Comparison of ENCODE assay signal across 19 mouse cellular contexts in the genomic region with DNA sequence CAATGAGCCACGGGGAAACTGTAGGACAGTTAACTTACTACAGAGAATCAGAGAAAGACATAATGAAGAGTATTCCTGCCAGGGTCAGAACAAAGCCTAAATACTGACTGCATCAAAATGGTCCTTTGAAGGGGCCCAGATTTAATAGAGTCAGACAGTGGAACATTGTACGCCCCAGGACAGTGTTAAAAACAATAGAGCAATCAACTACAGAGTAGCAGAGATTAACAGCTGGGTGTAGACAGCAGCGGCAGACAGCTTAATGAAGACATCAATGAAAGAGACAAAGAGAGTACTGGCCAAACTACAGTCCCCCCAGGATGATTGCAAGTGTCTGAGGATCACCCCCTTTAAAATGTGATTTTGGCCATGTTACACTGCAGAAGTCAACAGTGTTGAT.
DNase-seq lines count a peak whose midpoint lies in the region; ATAC-seq and TF ChIP-seq lines count a peak whose summit lies in the region.
"Had no signal": no experiment of that assay in that cellular context is flagged by ENCODE, and none has a peak within 500 bp of the region (broad histone marks: within the 10 kb centered on the region; RNA-seq: fewer than 3 reads in every experiment).

No protein-coding gene starts in this region.

- no peak overlapping the region for H3K4me2 ChIP-seq in hindbrain, embryonic 16.5 days (ENCODE audit: low read length)
- H3K4me2 ChIP-seq in hindbrain, embryonic 12.5 days (replicated peaks) = no peak overlapping the region
- no peak overlapping the region for H3K4me2 ChIP-seq in midbrain, embryonic 14.5 days (ENCODE audit: low read length)
- H3K4me2 ChIP-seq: embryonic facial prominence, embryonic 12.5 days; forebrain, embryonic 15.5 days had no signal

- no peaks in the 10 kb centered on the region for H3K27me3 ChIP-seq in hindbrain, embryonic 16.5 days (replicated peaks; ENCODE audit: control insufficient read depth, insufficient read depth, low read length)
- H3K27me3 ChIP-seq in hindbrain, embryonic 12.5 days = no peaks in the 10 kb centered on the region
- no peaks in the 10 kb centered on the region for H3K27me3 ChIP-seq in midbrain, embryonic 14.5 days (ENCODE audit: control insufficient read depth, insufficient read depth, low read length)
- H3K27me3 ChIP-seq: embryonic facial prominence, embryonic 12.5 days; forebrain, embryonic 15.5 days had no signal

- DNase-seq in ES-E14 (ENCODE audit: low read depth, low spot score) = peak; percentile 7
- peak; percentile 14 for DNase-seq in midbrain, embryonic 14.5 days
- DNase-seq in retina, embryonic 14.5 days (ENCODE audit: low spot score) = peak; percentile 63
- DNase-seq in heart, adult 18-20 months = no peak
- no peak for DNase-seq in urinary bladder, postnatal 25 days (ENCODE audit: low spot score)
- DNase-seq: adrenal gland, adult 8-10 months; adrenal gland, postnatal 36 days; cerebellum, adult 11 months; cerebellum, adult 8-10 months; cerebellum, postnatal 14 days; gastrocnemius, postnatal 36 days; heart, adult 11 months; heart, postnatal 10 days had no signal

- no peak overlapping the region for H3K27ac ChIP-seq in hindbrain, embryonic 16.5 days (ENCODE audit: low read depth, low read length)
- no peak overlapping the region for H3K27ac ChIP-seq in hindbrain, embryonic 12.5 days
- H3K27ac ChIP-seq in ES-E14 (ENCODE audit: insufficient read depth, low read depth, low read length, poor library complexity, severe bottlenecking) = no peak overlapping the region
- H3K27ac ChIP-seq in midbrain, embryonic 14.5 days (replicated peaks; ENCODE audit: low read depth, low read length) = no peak overlapping the region
- H3K27ac ChIP-seq: embryonic facial prominence, embryonic 12.5 days; forebrain, embryonic 15.5 days; heart, embryonic 10.5 days had no signal

- H3K36me3 ChIP-seq in hindbrain, embryonic 16.5 days (ENCODE audit: control insufficient read depth, insufficient read depth, low read length) = no peaks in the 10 kb centered on the region
- no peaks in the 10 kb centered on the region for H3K36me3 ChIP-seq in hindbrain, embryonic 12.5 days
- H3K36me3 ChIP-seq in ES-E14 (ENCODE audit: control insufficient read depth, insufficient read depth, low read length, poor library complexity, severe bottlenecking) = no peaks in the 10 kb centered on the region
- H3K36me3 ChIP-seq in midbrain, embryonic 14.5 days (ENCODE audit: control insufficient read depth, insufficient read depth, low read length) = no peaks in the 10 kb centered on the region
- H3K36me3 ChIP-seq: embryonic facial prominence, embryonic 12.5 days; forebrain, embryonic 15.5 days; heart, embryonic 10.5 days had no signal

- in situ Hi-C loops in ES-E14 (cut with MboI; ENCODE audit: low sequenced_read_pairs in 2 of 2, unreplicated experiment in 2 of 2) = no loop called here

- H3K9ac ChIP-seq in hindbrain, embryonic 16.5 days (ENCODE audit: low read depth, low read length) = no peak overlapping the region
- H3K9ac ChIP-seq in hindbrain, embryonic 12.5 days = no peak overlapping the region
- H3K9ac ChIP-seq in ES-E14 (ENCODE audit: insufficient read depth, low read depth, low read length, poor library complexity, severe bottlenecking) = no peak overlapping the region
- no peak overlapping the region for H3K9ac ChIP-seq in midbrain, embryonic 14.5 days (replicated peaks; ENCODE audit: low read length)
- H3K9ac ChIP-seq: embryonic facial prominence, embryonic 12.5 days; forebrain, embryonic 15.5 days had no signal

- H3K9me3 ChIP-seq in hindbrain, embryonic 16.5 days (ENCODE audit: control insufficient read depth, low read length) = no peaks in the 10 kb centered on the region
- no peaks in the 10 kb centered on the region for H3K9me3 ChIP-seq in hindbrain, embryonic 12.5 days (replicated peaks)
- H3K9me3 ChIP-seq in ES-E14 (ENCODE audit: control insufficient read depth, insufficient read depth, low read depth, low read length) = no peaks in the 10 kb centered on the region
- H3K9me3 ChIP-seq in midbrain, embryonic 14.5 days (ENCODE audit: control insufficient read depth, low read length) = no peaks in the 10 kb centered on the region
- H3K9me3 ChIP-seq: embryonic facial prominence, embryonic 12.5 days; forebrain, embryonic 15.5 days; heart, embryonic 10.5 days had no signal

- H3K4me3 ChIP-seq in hindbrain, embryonic 16.5 days (ENCODE audit: low read length) = no peak overlapping the region
- no peak overlapping the region for H3K4me3 ChIP-seq in hindbrain, embryonic 12.5 days
- H3K4me3 ChIP-seq in ES-E14 (ENCODE audit: insufficient read depth in 1 of 2, low read depth in 1 of 2, low read length in 2 of 2, poor library complexity in 1 of 2, severe bottlenecking in 1 of 2) = no peak overlapping the region
- H3K4me3 ChIP-seq in midbrain, embryonic 14.5 days (replicated peaks; ENCODE audit: low read depth, low read length) = no peak overlapping the region
- H3K4me3 ChIP-seq: embryonic facial prominence, embryonic 12.5 days; forebrain, embryonic 15.5 days; heart, embryonic 10.5 days had no signal

- ATAC-seq in hindbrain, embryonic 16.5 days = peak; percentile 54; the same call in 1 of the 2 replicates
- ATAC-seq in hindbrain, embryonic 12.5 days (ENCODE audit: low FRiP score) = no peak
- ATAC-seq in midbrain, embryonic 14.5 days (ENCODE audit: low FRiP score, low TSS enrichment) = peak; percentile 46; the same call in 1 of the 2 replicates
- ATAC-seq: forebrain, embryonic 15.5 days; inflammation-experienced regulatory T-cells, adult 6 months had no signal

- H3K4me1 ChIP-seq in hindbrain, embryonic 16.5 days (ENCODE audit: control insufficient read depth, insufficient read depth, low read depth, low read length) = no peaks in the 10 kb centered on the region
- H3K4me1 ChIP-seq in hindbrain, embryonic 12.5 days = no peaks in the 10 kb centered on the region
- no peaks in the 10 kb centered on the region for H3K4me1 ChIP-seq in ES-E14 (ENCODE audit: control insufficient read depth in 2 of 2, insufficient read depth in 2 of 2, low read length in 2 of 2, poor library complexity in 1 of 2)
- no peaks in the 10 kb centered on the region for H3K4me1 ChIP-seq in midbrain, embryonic 14.5 days (ENCODE audit: control insufficient read depth, insufficient read depth, low read length)
- H3K4me1 ChIP-seq: embryonic facial prominence, embryonic 12.5 days; forebrain, embryonic 15.5 days; heart, embryonic 10.5 days had no signal

- WGBS in hindbrain, embryonic 16.5 days = 30% methylated on average over 3 of the region's 3 CpGs
- 50% methylated on average over 3 of the region's 3 CpGs for WGBS in hindbrain, embryonic 12.5 days
- WGBS in midbrain, embryonic 14.5 days = 8% methylated on average over 3 of the region's 3 CpGs

TF ChIP-seq in ES-E14, 5 proteins besides CTCF, POLR2A, EP300 and RAD21:
- TF ChIP-seq ZC3H11A (IDR thresholded peaks at IDR 0.05; ENCODE audit: borderline replicate concordance, low read depth, low read length) = no peak
- TF ChIP-seq HCFC1 (IDR thresholded peaks at IDR 0.05; ENCODE audit: borderline replicate concordance, insufficient read depth, low read length) = no peak
- no peak for TF ChIP-seq MAFK (IDR thresholded peaks at IDR 0.05; ENCODE audit: insufficient read depth, low read depth, low read length)
- TF ChIP-seq CHD2 (IDR thresholded peaks at IDR 0.05; ENCODE audit: low read depth, low read length) = no peak
- TF ChIP-seq ZNF384 (IDR thresholded peaks at IDR 0.05; ENCODE audit: low read depth, low read length) = no peak

Comparison
In these comparisons a context has a peak if more than half of its experiments do, and no peak if none do; other contexts are left out.
1. DNase-seq: peak in ES-E14 (single experiment), midbrain, embryonic 14.5 days (single experiment) and retina, embryonic 14.5 days (single experiment); none in heart, adult 18-20 months (0 of 2) and urinary bladder, postnatal 25 days (single experiment).